Mouse (Mus musculus) left cerebral cortex, postnatal 14 days (tissue): ENCODE measurements at regions not wholly inside any gene's neighbourhood (a gene's known extent, or its start where the extent isn't known, plus 50 kb on each side); places are given as distances from the start of the nearest gene placed in this dataset.
A peak's percentile ranks its signal among the peaks of the same experiment; 100 is the strongest.

Source experiments
- DNase-seq, 2 experiments: peaks; one replicate each; pipeline ENCODE4 v3.0.0; 2021 to 2022; ENCODE audit warnings: low spot score in 2 of 2, mixed read lengths in 1 of 2
- intact Hi-C: fragments of 180-260 bp; cut with DNase I; formaldehyde crosslinking; loops from one replicate; pipeline ENCODE4 v1.15.1; 2025

- intact Hi-C loops = no loop called here
- no peak for DNase-seq
These were observed 53.4 kb downstream of the Cartpt start for GRCm38 (mm10) chr13:99847531-99847930.

- peak; percentile 56 to 74 for DNase-seq
- intact Hi-C loops = loop anchor here (2.0 kb wide), 1 partner anchor 490 kb away; no protein-coding TSS in a partner anchor
These were observed 58.3 kb downstream of the Cartpt start for GRCm38 (mm10) chr13:99842626-99843025.

- DNase-seq = no peak
- intact Hi-C loops = no loop called here
These were observed 61.4 kb downstream of the Cartpt start for GRCm38 (mm10) chr13:99839446-99839845.

GRCm38 (mm10) chr13:99837772-99838425 lies 63.0 kb downstream of the Cartpt start:
- peak; percentile 91 to 92 for DNase-seq
- intact Hi-C loops = loop anchor here (2.0 kb wide), 1 partner anchor 321 kb away; the partner anchor contains the start of gene Map1b

GRCm38 (mm10) chr13:99837180-99837579 lies 63.7 kb downstream of the Cartpt start:
- DNase-seq = no peak
- intact Hi-C loops = loop anchor here (2.0 kb wide), 1 partner anchor 320 kb away; the partner anchor contains the start of gene Map1b

- intact Hi-C loops = loop anchor here (2.0 kb wide), 1 partner anchor 320 kb away; the partner anchor contains the start of gene Map1b
- DNase-seq = no peak
These were observed 64.3 kb downstream of the Cartpt start for GRCm38 (mm10) chr13:99836586-99836985.

GRCm38 (mm10) chr13:99835518-99835917 lies 65.4 kb downstream of the Cartpt start:
- intact Hi-C loops = no loop called here
- DNase-seq = no peak

GRCm38 (mm10) chr13:99830080-99830724 lies 70.7 kb downstream of the Cartpt start:
- DNase-seq = peak; percentile 40 to 89
- intact Hi-C loops = loop anchor here (5.0 kb wide), 1 partner anchor 68 kb away; no protein-coding TSS in a partner anchor

- no peak for DNase-seq
- intact Hi-C loops = no loop called here
These were observed 73.3 kb downstream of the Cartpt start for GRCm38 (mm10) chr13:99827573-99827972.

GRCm38 (mm10) chr13:99824625-99825024 lies 76.3 kb downstream of the Cartpt start:
- intact Hi-C loops = no loop called here
- DNase-seq = no peak

GRCm38 (mm10) chr13:99816666-99817065 lies 84.2 kb downstream of the Cartpt start:
- intact Hi-C loops = no loop called here
- no peak for DNase-seq

GRCm38 (mm10) chr13:99815786-99816185 lies 85.1 kb downstream of the Cartpt start:
- intact Hi-C loops = no loop called here
- no peak for DNase-seq

- DNase-seq = no peak
- intact Hi-C loops = no loop called here
These were observed 86.1 kb downstream of the Cartpt start for GRCm38 (mm10) chr13:99814801-99815200.

- intact Hi-C loops = no loop called here
- no peak for DNase-seq
These were observed 86.8 kb downstream of the Cartpt start for GRCm38 (mm10) chr13:99814033-99814556.

- intact Hi-C loops = no loop called here
- no peak for DNase-seq
These were observed 106.4 kb downstream of the Cartpt start for GRCm38 (mm10) chr13:99794448-99794847.

- DNase-seq = no peak
- intact Hi-C loops = no loop called here
These were observed 107.0 kb downstream of the Cartpt start for GRCm38 (mm10) chr13:99793786-99794435.

GRCm38 (mm10) chr13:99793001-99793400 lies 107.9 kb downstream of the Cartpt start:
- intact Hi-C loops = no loop called here
- DNase-seq = no peak

GRCm38 (mm10) chr13:99790951-99791350 lies 109.9 kb downstream of the Cartpt start:
- intact Hi-C loops = no loop called here
- DNase-seq = no peak

- intact Hi-C loops = no loop called here
- no peak for DNase-seq
These were observed 113.1 kb downstream of the Cartpt start for GRCm38 (mm10) chr13:99787760-99788159.

- intact Hi-C loops = no loop called here
- no peak for DNase-seq
These were observed 115.5 kb downstream of the Cartpt start for GRCm38 (mm10) chr13:99785427-99785826.
